8 mouse cellular contexts compared by ENCODE assay signal in the genomic region with DNA sequence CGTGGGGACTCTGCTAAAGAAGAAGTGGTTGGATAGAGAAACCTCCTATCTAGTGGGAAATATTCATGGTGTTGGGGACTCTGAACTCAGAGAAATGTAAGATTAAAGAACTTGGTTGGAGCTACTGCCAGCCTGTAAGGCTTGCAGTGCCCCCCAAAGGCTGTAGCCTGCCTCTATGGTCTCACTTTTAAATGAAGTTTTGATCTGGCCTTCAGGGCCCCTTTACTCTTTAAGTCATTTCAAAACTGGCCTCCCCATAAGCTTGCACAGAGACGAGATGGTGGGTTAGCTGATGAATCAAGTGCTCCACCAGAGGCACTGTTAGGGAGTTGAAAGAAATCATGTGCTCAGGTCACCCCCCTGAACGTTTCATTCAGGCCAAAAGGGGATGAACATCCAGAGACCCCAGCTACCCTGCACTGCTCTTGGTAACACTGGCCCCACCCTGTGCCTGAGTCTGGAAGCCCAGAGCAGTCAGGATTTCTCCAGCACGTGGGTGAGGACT. TPM values are rescaled to one million over a fixed set of nuclear protein-coding genes. Genes with fewer than 3 reads are reported as not detected.
DNase-seq lines count a peak whose midpoint lies in the region; ATAC-seq and TF ChIP-seq lines count a peak whose summit lies in the region.

No protein-coding gene starts in this region.

- peaks cover 18% of the 10 kb centered on the region for H3K4me1 ChIP-seq in heart, embryonic 15.5 days (replicated peaks)
- peaks cover 3% of the 10 kb centered on the region; the same call in 1 of the 2 replicates for H3K4me1 ChIP-seq in lung, postnatal 0 days (ENCODE audit: insufficient read depth, low read depth, low read length)

- H3K9me3 ChIP-seq in heart, embryonic 15.5 days (replicated peaks), result no peaks in the 10 kb centered on the region
- H3K9me3 ChIP-seq in lung, postnatal 0 days (ENCODE audit: low read length), result no peaks in the 10 kb centered on the region

- H3K4me3 ChIP-seq in heart, embryonic 15.5 days, result no peak overlapping the region
- no peak overlapping the region for H3K4me3 ChIP-seq in lung, postnatal 0 days (ENCODE audit: low read depth, low read length)

- no peak overlapping the region for H3K9ac ChIP-seq in heart, embryonic 15.5 days
- no peak overlapping the region for H3K9ac ChIP-seq in lung, postnatal 0 days (replicated peaks; ENCODE audit: low read depth)

- no peak for ATAC-seq in heart, embryonic 15.5 days (replicated peaks; ENCODE audit: insufficient number of reproducible peaks, insufficient read depth, low FRiP score, low read depth)
- no peak for ATAC-seq in lung, postnatal 0 days

- WGBS in heart, embryonic 15.5 days, result 24% methylated on average over 4 of the region's 4 CpGs
- 23% methylated on average over 4 of the region's 4 CpGs for WGBS in lung, postnatal 0 days

- no peaks in the 10 kb centered on the region for H3K36me3 ChIP-seq in heart, embryonic 15.5 days
- no peaks in the 10 kb centered on the region for H3K36me3 ChIP-seq in lung, postnatal 0 days (ENCODE audit: insufficient read depth, low read length)

- H3K27ac ChIP-seq in heart, embryonic 15.5 days, result no peak overlapping the region
- H3K27ac ChIP-seq in lung, postnatal 0 days (ENCODE audit: low read length), result no peak overlapping the region

- H3K27me3 ChIP-seq in heart, embryonic 15.5 days, result peaks cover 17% of the 10 kb centered on the region
- no peaks in the 10 kb centered on the region for H3K27me3 ChIP-seq in lung, postnatal 0 days (replicated peaks; ENCODE audit: insufficient read depth, low read length)

- no peak; the same call in 1 of the 2 replicates for TF ChIP-seq CTCF in brain, embryonic 14.5 days (IDR thresholded peaks at IDR 0.05; ENCODE audit: borderline replicate concordance, extremely low read depth, insufficient read depth, insufficient read length)
- peak; percentile 33 for TF ChIP-seq CTCF in lung, postnatal 0 days (IDR thresholded peaks at IDR 0.05)

- TF ChIP-seq POLR2A in brain, embryonic 14.5 days (IDR thresholded peaks at IDR 0.05; ENCODE audit: borderline replicate concordance, extremely low read depth, insufficient read depth, insufficient read length, poor library complexity, severe bottlenecking), result no peak

- H3K4me2 ChIP-seq in heart, embryonic 15.5 days, result peak overlapping the region; percentile 97; the same call in 1 of the 2 replicates
- H3K4me2 ChIP-seq in lung, postnatal 0 days (replicated peaks; ENCODE audit: low read depth, low read length), result peak overlapping the region; percentile 62

- no peak for TF ChIP-seq EP300 in lung, postnatal 0 days (IDR thresholded peaks at IDR 0.05)

- peak; percentile 6 to 12 for DNase-seq in layer of hippocampus, adult 18-20 months (ENCODE audit: low spot score in 2 of 2)
- no peak for DNase-seq in layer of hippocampus, adult 9-11 months
- peak; percentile 67 for DNase-seq in brain, embryonic 14.5 days (ENCODE audit: low read depth)
- DNase-seq in lung, postnatal 0 days (ENCODE audit: low spot score), result peak; percentile 33
- DNase-seq in spleen, postnatal 36 days (ENCODE audit: low spot score in 2 of 2), result peak; percentile 50 to 51
- no peak for DNase-seq in urinary bladder, adult 18-20 months (ENCODE audit: low spot score in 2 of 2)
- DNase-seq in kidney, adult 11 months, result no peak

RNA-seq across cellular contexts. Expression of gene St8sia4, which starts 3.0 kb away (rescaled TPM):
- total RNA-seq in layer of hippocampus, adult 18-20 months (2021), result 10 to 100 TPM; 10.1 to 11.5 TPM
- 13.7 and 22.2 TPM in 2 replicates for polyA plus RNA-seq in brain, embryonic 14.5 days (2012; rRNA removed)
- polyA plus RNA-seq in heart, embryonic 15.5 days (2015; fragmentation: Nextera tagmentation; extraction: Ambion mirVana), result 2.0 and 2.7 TPM in 2 replicates
- polyA plus RNA-seq in lung, postnatal 0 days (2015; fragmentation: Nextera tagmentation; extraction: Ambion mirVana), result 6.0 and 8.6 TPM in 2 replicates

Comparison
In these comparisons a context has a peak if more than half of its experiments do, and no peak if none do; other contexts are left out.
1. DNase-seq: peak in layer of hippocampus, adult 18-20 months (2 of 2), brain, embryonic 14.5 days (single experiment), lung, postnatal 0 days (single experiment) and spleen, postnatal 36 days (2 of 2); none in layer of hippocampus, adult 9-11 months (single experiment), urinary bladder, adult 18-20 months (0 of 2) and kidney, adult 11 months (single experiment).